Mouse (Mus musculus): ENCODE results near the gene Smyd4. TPM values are rescaled to one million over a fixed set of nuclear protein-coding genes. Genes with fewer than 3 reads are reported as not detected.

Smyd4 gene
- total RNA-seq, 2 experiments from 2014 or later, result 2.5 to 4.4 TPM

GRCm38 (mm10) chr11:75420810-75421374 lies 72.7 kb downstream of the Smyd4 start:
- no peak for DNase-seq

GRCm38 (mm10) chr11:75421375-75422012 lies 73.3 kb downstream of the Smyd4 start:
- DNase-seq, result peak; percentile 56

- DNase-seq, result no peak
These were observed 74.0 kb downstream of the Smyd4 start, which contains the start of gene Serpinf1 for GRCm38 (mm10) chr11:75422013-75422792. TSS of gene Serpinf1 (minus strand) at chr11:75422701.

GRCm38 (mm10) chr11:75423091-75423490 lies 74.9 kb downstream of the Smyd4 start:
- DNase-seq, result no peak

GRCm38 (mm10) chr11:75424033-75424432 lies 75.8 kb downstream of the Smyd4 start:
- no peak for DNase-seq

- DNase-seq, result no peak
These were observed 76.2 kb downstream of the Smyd4 start for GRCm38 (mm10) chr11:75424459-75424858.

- DNase-seq, result no peak
These were observed 80.9 kb downstream of the Smyd4 start for GRCm38 (mm10) chr11:75429019-75429705.

GRCm38 (mm10) chr11:75431307-75431706 lies 83.1 kb downstream of the Smyd4 start:
- peak; percentile 87 for DNase-seq

- DNase-seq, result no peak
These were observed 85.9 kb downstream of the Smyd4 start for GRCm38 (mm10) chr11:75434138-75434537.

GRCm38 (mm10) chr11:75438194-75438593 lies 90.0 kb downstream of the Smyd4 start:
- no peak for DNase-seq

GRCm38 (mm10) chr11:75438804-75439203 lies 90.6 kb downstream of the Smyd4 start:
- no peak for DNase-seq

GRCm38 (mm10) chr11:75439363-75439762 lies 91.1 kb downstream of the Smyd4 start, which contains the start of gene Serpinf2:
TSS of gene Serpinf2 (minus strand) at chr11:75439591.
- DNase-seq, result no peak

- no peak for DNase-seq
These were observed 91.7 kb downstream of the Smyd4 start for GRCm38 (mm10) chr11:75439951-75440350.

GRCm38 (mm10) chr11:75441034-75441433 lies 92.8 kb downstream of the Smyd4 start:
- DNase-seq, result no peak

GRCm38 (mm10) chr11:75441601-75442000 lies 93.4 kb downstream of the Smyd4 start:
- no peak for DNase-seq

- DNase-seq, result no peak
These were observed 95.5 kb downstream of the Smyd4 start for GRCm38 (mm10) chr11:75443711-75444110.

- DNase-seq, result no peak
These were observed 100.3 kb downstream of the Smyd4 start for GRCm38 (mm10) chr11:75448575-75448974.

GRCm38 (mm10) chr11:75449695-75450094 lies 101.5 kb downstream of the Smyd4 start:
- DNase-seq, result no peak

- DNase-seq, result no peak
These were observed 102.2 kb downstream of the Smyd4 start for GRCm38 (mm10) chr11:75450304-75450908.

- no peak for DNase-seq
These were observed 102.7 kb downstream of the Smyd4 start for GRCm38 (mm10) chr11:75450936-75451335.

- DNase-seq, result no peak
These were observed 103.8 kb downstream of the Smyd4 start for GRCm38 (mm10) chr11:75452081-75452480.
